Mouse (Mus musculus) bone marrow, adult 2 months (tissue): ENCODE measurements around the gene Ndufaf2.

Experiments used
- CTCF ChIP-seq: fragments of 200-500 bp; IDR thresholded peaks from 2 replicates; pipeline ENCODE4 v1.5.1; 2011; ENCODE audit warnings: low read length, control low read depth; ENCODE audit not compliant: control insufficient read depth, insufficient read depth
- POLR2A ChIP-seq: fragments of 200-500 bp; IDR thresholded peaks from 2 replicates; pipeline ENCODE4 v1.6.1; 2011; ENCODE audit warnings: low read depth, mild to moderate bottlenecking, control low read depth, low read length, borderline replicate concordance; ENCODE audit not compliant: control insufficient read depth

GRCm38 (mm10) chr13:107969961-107970391 is 188.4 kb downstream of the Ndufaf2 start:
- TF ChIP-seq CTCF (no peak), POLR2A (no peak)
